Mouse (Mus musculus): ENCODE data around the gene Zfp953.

DNA sequence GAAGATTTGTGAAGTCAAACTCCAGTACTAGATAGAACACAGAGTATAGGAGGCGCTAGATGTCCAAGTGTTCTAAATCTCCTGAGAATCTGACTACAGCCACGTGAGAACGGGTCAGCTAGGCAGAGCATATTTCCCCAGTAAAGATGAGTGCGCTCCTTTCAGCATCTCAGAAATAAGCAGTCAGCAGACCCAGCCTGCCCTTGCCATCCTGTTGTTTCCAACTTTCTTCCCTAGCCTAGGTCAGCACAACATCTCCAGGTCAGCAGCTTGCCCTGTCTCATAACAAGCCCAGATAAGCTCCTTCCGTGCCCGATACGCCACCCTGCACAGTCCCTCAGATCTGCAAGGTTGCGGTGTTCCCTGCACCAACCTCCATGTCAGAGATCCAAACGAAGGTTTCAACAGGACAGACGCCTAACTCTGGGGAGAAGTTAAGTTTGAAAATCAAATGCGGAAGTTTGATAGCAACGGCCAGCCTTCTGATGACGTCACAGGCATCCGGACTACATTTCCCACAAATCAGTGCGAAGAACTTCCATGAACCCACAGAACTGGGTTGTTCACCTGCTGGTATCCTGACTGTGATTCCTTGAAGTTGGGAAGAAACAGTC is at the start of gene Zfp953, which contains the start of gene Gm28044:
- TF ChIP-seq POLR2A (IDR thresholded peaks at IDR 0.05; ENCODE audit: borderline replicate concordance, control insufficient read depth, low read depth, low read length) = no peak
- TF ChIP-seq CTCF (IDR thresholded peaks at IDR 0.05; ENCODE audit: control insufficient read depth, insufficient read depth, low read length) = no peak; the same call in 1 of the 2 replicates

All from bone marrow, adult 2 months (tissue).